Mouse (Mus musculus) lung, adult 2 months (tissue): ENCODE results near the gene Stxbp3.

Source experiments
- CTCF ChIP-seq: fragments of 200-500 bp; IDR thresholded peaks from 2 replicates; pipeline ENCODE4 v1.5.1; 2011; ENCODE audit warnings: mild to moderate bottlenecking, low read length, control low read depth; ENCODE audit not compliant: insufficient read depth
- POLR2A ChIP-seq: fragments of 200-500 bp; IDR thresholded peaks from 2 replicates; pipeline ENCODE4 v1.6.1; 2011; ENCODE audit warnings: low read depth, mild to moderate bottlenecking, control low read depth, low read length, borderline replicate concordance; ENCODE audit errors: extremely low read depth

- no peak for TF ChIP-seq CTCF
- no peak for TF ChIP-seq POLR2A
Observed at GRCm38 (mm10) chr3:108759566-108760420, 80.5 kb downstream of the Stxbp3 start.
